Mouse (Mus musculus) urinary bladder, postnatal 14 days (tissue): ENCODE results near the gene D17Wsu92e.

Experiments used
- DNase-seq: peaks from one replicate; pipeline ENCODE4 v3.0.0; 2021; ENCODE audit warnings: low spot score

D17Wsu92e gene

GRCm38 (mm10) chr17:27790976-27791375, 29.5 kb downstream of the D17Wsu92e start:
- DNase-seq = no peak

GRCm38 (mm10) chr17:27790015-27790414, 30.4 kb downstream of the D17Wsu92e start:
- DNase-seq = no peak

- no peak for DNase-seq
These were observed 31.8 kb downstream of the D17Wsu92e start for GRCm38 (mm10) chr17:27788456-27789172.

- DNase-seq = no peak
These were observed 36.9 kb downstream of the D17Wsu92e start for GRCm38 (mm10) chr17:27783567-27783966.

GRCm38 (mm10) chr17:27781059-27781687, 39.3 kb downstream of the D17Wsu92e start:
- DNase-seq = no peak

GRCm38 (mm10) chr17:27779755-27780154, 40.7 kb downstream of the D17Wsu92e start:
- DNase-seq = no peak

- DNase-seq = no peak
These were observed 41.6 kb downstream of the D17Wsu92e start for GRCm38 (mm10) chr17:27778671-27779355.

GRCm38 (mm10) chr17:27777823-27778222, 42.6 kb downstream of the D17Wsu92e start:
- peak; percentile 15 for DNase-seq

- no peak for DNase-seq
These were observed 46.2 kb downstream of the D17Wsu92e start for GRCm38 (mm10) chr17:27774198-27774597.

- no peak for DNase-seq
These were observed 48.8 kb downstream of the D17Wsu92e start for GRCm38 (mm10) chr17:27771616-27772015.

- DNase-seq = peak; percentile 79
These were observed 51.5 kb downstream of the D17Wsu92e start for GRCm38 (mm10) chr17:27768817-27769542.

GRCm38 (mm10) chr17:27767543-27767942, 52.9 kb downstream of the D17Wsu92e start:
- DNase-seq = no peak

GRCm38 (mm10) chr17:27767120-27767519, 53.3 kb downstream of the D17Wsu92e start:
- DNase-seq = no peak

- DNase-seq = no peak
These were observed 55.4 kb downstream of the D17Wsu92e start for GRCm38 (mm10) chr17:27765066-27765465.

- DNase-seq = no peak
These were observed 56.0 kb downstream of the D17Wsu92e start for GRCm38 (mm10) chr17:27764453-27764852.

- no peak for DNase-seq
These were observed 57.6 kb downstream of the D17Wsu92e start for GRCm38 (mm10) chr17:27762884-27763283.

- DNase-seq = peak; percentile 76
These were observed 58.7 kb downstream of the D17Wsu92e start for GRCm38 (mm10) chr17:27761639-27762336.

GRCm38 (mm10) chr17:27760169-27760568, 60.3 kb downstream of the D17Wsu92e start:
- DNase-seq = peak; percentile 45

GRCm38 (mm10) chr17:27751314-27752202, 68.9 kb downstream of the D17Wsu92e start:
- DNase-seq = no peak

- DNase-seq = no peak
These were observed 70.0 kb downstream of the D17Wsu92e start for GRCm38 (mm10) chr17:27750451-27750942.
